In the genomic region with DNA sequence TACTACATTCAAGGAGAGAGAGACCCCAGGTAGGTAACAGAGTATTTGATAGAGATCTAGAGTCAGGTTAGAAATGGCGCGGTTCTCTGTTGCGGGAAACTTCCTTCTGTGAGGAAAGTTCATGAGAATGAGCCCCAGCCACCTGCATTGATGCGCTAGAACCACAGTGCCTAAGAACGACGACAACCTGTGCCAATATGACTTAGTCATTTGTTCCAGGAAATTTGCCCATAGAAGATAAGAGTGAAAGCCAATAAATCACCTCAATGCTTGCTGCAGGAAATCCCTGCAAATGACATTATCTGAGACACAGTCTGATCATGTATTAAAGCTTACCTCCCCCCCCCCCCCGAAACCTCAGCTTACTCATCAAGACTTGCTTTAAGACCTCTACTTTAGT, we compare ENCODE assay signal across 22 mouse cellular contexts. TPM values are rescaled to one million over a fixed set of nuclear protein-coding genes. Genes with fewer than 3 reads are reported as not detected.
A peak's percentile ranks its signal among the peaks of the same experiment; 100 is the strongest.
DNase-seq lines count a peak whose midpoint lies in the region; ATAC-seq and TF ChIP-seq lines count a peak whose summit lies in the region.
"Had no signal": no experiment of that assay in that cellular context is flagged by ENCODE, and none has a peak within 500 bp of the region (broad histone marks: within the 10 kb centered on the region; RNA-seq: fewer than 3 reads in every experiment).

No protein-coding gene starts in this region.

- no peaks in the 10 kb centered on the region for H3K4me1 ChIP-seq in kidney, adult 2 months (ENCODE audit: control insufficient read depth, insufficient read depth, low read length)
- H3K4me1 ChIP-seq: embryonic facial prominence, embryonic 12.5 days; limb, embryonic 13.5 days; liver, embryonic 15.5 days; midbrain, embryonic 13.5 days; neural tube, embryonic 15.5 days had no signal

- DNase-seq in adrenal gland, adult 2 months = peak; percentile 63
- no peak for DNase-seq in adrenal gland, postnatal 25 days
- DNase-seq in kidney, adult 2 months = peak; percentile 72
- DNase-seq in kidney, postnatal 10 days = no peak
- DNase-seq in 3T3-L1 (ENCODE audit: low read depth, low spot score) = peak; percentile 18
- DNase-seq in frontal cortex, postnatal 36 days (ENCODE audit: low spot score in 2 of 2) = no peak
- DNase-seq in cerebellum, adult 18-20 months = no peak
- DNase-seq: cerebellum, adult 11-12 months; forebrain, postnatal 0 days; gastrocnemius, adult 2 months; heart, adult 2 months; heart, postnatal 10 days; right cerebral cortex, postnatal 25 days; thymus, postnatal 14 days had no signal

- no peak overlapping the region for H3K4me3 ChIP-seq in kidney, adult 2 months (ENCODE audit: insufficient read depth, low read depth, low read length)
- H3K4me3 ChIP-seq: embryonic facial prominence, embryonic 12.5 days; gastrocnemius, adult 2 months; heart, adult 2 months; limb, embryonic 13.5 days; liver, embryonic 15.5 days; midbrain, embryonic 13.5 days; myocyte; neural tube, embryonic 15.5 days had no signal

- H3K27ac ChIP-seq in kidney, adult 2 months (ENCODE audit: insufficient read depth, low read depth, low read length) = no peak overlapping the region
- H3K27ac ChIP-seq: embryonic facial prominence, embryonic 12.5 days; gastrocnemius, adult 2 months; heart, adult 2 months; limb, embryonic 13.5 days; liver, embryonic 15.5 days; macrophage; midbrain, embryonic 13.5 days; neural tube, embryonic 15.5 days had no signal

- TF ChIP-seq CTCF in kidney, adult 2 months (conservative IDR thresholded peaks at IDR 0.05; ENCODE audit: insufficient read depth, insufficient read length, low read depth, low read length) = no peak

- peak; percentile 93 for ATAC-seq in common myeloid progenitor, adult 5-6 weeks (replicated peaks; ENCODE audit: low read depth, poor library complexity, severe bottlenecking)
- ATAC-seq: forebrain, postnatal 0 days; midbrain, embryonic 13.5 days had no signal

- H3K36me3 ChIP-seq in kidney, adult 2 months (ENCODE audit: control insufficient read depth, insufficient read depth, low read length) = no peaks in the 10 kb centered on the region
- H3K36me3 ChIP-seq: embryonic facial prominence, embryonic 12.5 days; limb, embryonic 13.5 days; liver, embryonic 15.5 days; midbrain, embryonic 13.5 days; neural tube, embryonic 15.5 days had no signal

- TF ChIP-seq POLR2A in kidney, adult 2 months (IDR thresholded peaks at IDR 0.05; ENCODE audit: low read depth, low read length) = no peak

- H3K27me3 ChIP-seq in kidney, adult 2 months (replicated peaks; ENCODE audit: control insufficient read depth, insufficient read depth, low read length) = no peaks in the 10 kb centered on the region
- H3K27me3 ChIP-seq: embryonic facial prominence, embryonic 12.5 days; limb, embryonic 13.5 days; liver, embryonic 15.5 days; midbrain, embryonic 13.5 days; neural tube, embryonic 15.5 days had no signal

- 74% methylated on average over 7 of the region's 7 CpGs for WGBS in kidney, adult 2 months

RNA-seq across cellular contexts. Expression of a gene that starts 38.0 kb away (rescaled TPM):
- 10 to 100 TPM; 25.1 to 35.9 TPM for total RNA-seq in adrenal gland, adult 2 months (2021)
- polyA plus RNA-seq in adrenal gland, adult 2 months (2012; rRNA removed) = 9.0 and 11.1 TPM in 2 replicates
- 33.6 and 45.1 TPM in 2 replicates for total RNA-seq in adrenal gland, postnatal 25 days (2021)
- polyA plus RNA-seq in kidney, adult 2 months (2012; rRNA removed) = 15.9 and 16.5 TPM in 2 replicates
- total RNA-seq in common myeloid progenitor, adult 5-6 weeks (2017) = 21.5 and 34.1 TPM in 2 replicates

Comparison
In these comparisons a context has a peak if more than half of its experiments do, and no peak if none do; other contexts are left out.
1. DNase-seq: peak in adrenal gland, adult 2 months (single experiment), kidney, adult 2 months (single experiment) and 3T3-L1 (single experiment); none in adrenal gland, postnatal 25 days (single experiment), kidney, postnatal 10 days (single experiment), frontal cortex, postnatal 36 days (0 of 2) and cerebellum, adult 18-20 months (0 of 2).